Mouse (Mus musculus): ENCODE data around the gene Abcb1b. TPM values are rescaled to one million over a fixed set of nuclear protein-coding genes. Genes with fewer than 3 reads are reported as not detected.
"Not testable (repeated sequence)": the region's sequence is repeated elsewhere in the genome, so short reads cannot be mapped to it uniquely, and the experiment has no call there.

The Abcb1b gene
- total and polyA plus RNA-seq, 2 experiments from 2014 or later: 0.52 to 1.5 TPM

DNA sequence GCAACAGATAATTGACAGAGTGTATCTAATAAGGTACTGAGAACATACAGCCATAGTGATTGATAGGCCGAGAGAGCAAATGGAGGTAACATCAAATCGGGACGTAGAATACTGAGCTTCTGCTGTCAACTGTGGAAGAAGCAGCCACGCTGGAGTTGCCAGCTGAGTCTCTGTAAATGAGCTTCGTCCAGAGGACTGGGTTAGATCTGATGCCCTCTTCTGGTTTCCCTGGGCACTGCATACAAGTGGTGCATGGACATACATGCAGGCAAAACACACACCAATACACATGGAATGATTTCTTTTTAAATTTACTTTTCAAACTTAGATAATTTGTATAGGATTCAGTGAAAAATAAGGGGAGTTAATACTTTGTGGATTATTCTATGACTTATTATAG lies 42.9 kb downstream of the Abcb1b start:
- H3K9ac ChIP-seq: no peak overlapping the region
- no peak overlapping the region for H3K4me3 ChIP-seq (ENCODE audit: low read depth, low read length)
- ATAC-seq (0 out of 2 replicates have a peak, but pooled peaks have one; percentile 51), DNase-seq (peak; percentile 60)
- 28% methylated on average over 5 of the region's 5 CpGs for WGBS
- H3K36me3 ChIP-seq (ENCODE audit: insufficient read depth): no peaks in the 10 kb centered on the region
- no peaks in the 10 kb centered on the region for H3K9me3 ChIP-seq (ENCODE audit: low read length)
- H3K27me3 ChIP-seq (ENCODE audit: insufficient read depth, low read length): no peaks in the 10 kb centered on the region
- no peak overlapping the region for H3K27ac ChIP-seq (ENCODE audit: low read depth, low read length)
- no peak overlapping the region for H3K4me2 ChIP-seq (ENCODE audit: low read depth)
- no peaks in the 10 kb centered on the region for H3K4me1 ChIP-seq (ENCODE audit: insufficient read depth)
- peak; percentile 71 for TF ChIP-seq CTCF (IDR thresholded peaks at IDR 0.05; ENCODE audit: low read depth)

DNA sequence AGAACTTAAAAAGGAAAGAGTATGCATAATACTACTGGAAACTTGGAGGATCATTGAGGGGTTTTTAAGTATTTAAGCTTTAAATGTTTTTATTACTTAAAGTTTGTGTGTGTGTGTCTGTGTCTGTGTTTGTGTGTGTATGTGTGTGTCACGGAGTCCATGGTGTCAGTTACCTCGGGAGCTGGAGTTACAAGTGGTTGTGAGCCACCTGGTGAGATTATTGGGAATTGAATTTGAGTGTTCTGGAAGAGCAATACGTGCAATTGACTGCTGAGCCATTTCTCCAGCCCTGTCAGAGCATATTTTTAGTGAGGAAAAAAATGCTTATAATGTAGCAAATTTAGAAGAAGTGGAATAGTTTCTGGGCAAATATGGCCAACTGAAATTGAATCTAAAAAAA lies 44.9 kb downstream of the Abcb1b start:
- Histone ChIP-seq H3K36me3 (ENCODE audit: insufficient read depth) (no peaks in the 10 kb centered on the region), H3K9me3 (ENCODE audit: low read length) (no peaks in the 10 kb centered on the region), H3K9ac (no peak overlapping the region), H3K4me3 (ENCODE audit: low read depth, low read length) (no peak overlapping the region), H3K4me1 (ENCODE audit: insufficient read depth) (no peaks in the 10 kb centered on the region), H3K27ac (ENCODE audit: low read depth, low read length) (no peak overlapping the region), H3K4me2 (ENCODE audit: low read depth) (no peak overlapping the region), H3K27me3 (ENCODE audit: insufficient read depth, low read length) (no peaks in the 10 kb centered on the region)
- ATAC-seq: no peak
- DNase-seq: no peak
- TF ChIP-seq CTCF (IDR thresholded peaks at IDR 0.05; ENCODE audit: low read depth): peak; percentile 36
- 41% methylated on average over 3 of the region's 3 CpGs for WGBS

DNA sequence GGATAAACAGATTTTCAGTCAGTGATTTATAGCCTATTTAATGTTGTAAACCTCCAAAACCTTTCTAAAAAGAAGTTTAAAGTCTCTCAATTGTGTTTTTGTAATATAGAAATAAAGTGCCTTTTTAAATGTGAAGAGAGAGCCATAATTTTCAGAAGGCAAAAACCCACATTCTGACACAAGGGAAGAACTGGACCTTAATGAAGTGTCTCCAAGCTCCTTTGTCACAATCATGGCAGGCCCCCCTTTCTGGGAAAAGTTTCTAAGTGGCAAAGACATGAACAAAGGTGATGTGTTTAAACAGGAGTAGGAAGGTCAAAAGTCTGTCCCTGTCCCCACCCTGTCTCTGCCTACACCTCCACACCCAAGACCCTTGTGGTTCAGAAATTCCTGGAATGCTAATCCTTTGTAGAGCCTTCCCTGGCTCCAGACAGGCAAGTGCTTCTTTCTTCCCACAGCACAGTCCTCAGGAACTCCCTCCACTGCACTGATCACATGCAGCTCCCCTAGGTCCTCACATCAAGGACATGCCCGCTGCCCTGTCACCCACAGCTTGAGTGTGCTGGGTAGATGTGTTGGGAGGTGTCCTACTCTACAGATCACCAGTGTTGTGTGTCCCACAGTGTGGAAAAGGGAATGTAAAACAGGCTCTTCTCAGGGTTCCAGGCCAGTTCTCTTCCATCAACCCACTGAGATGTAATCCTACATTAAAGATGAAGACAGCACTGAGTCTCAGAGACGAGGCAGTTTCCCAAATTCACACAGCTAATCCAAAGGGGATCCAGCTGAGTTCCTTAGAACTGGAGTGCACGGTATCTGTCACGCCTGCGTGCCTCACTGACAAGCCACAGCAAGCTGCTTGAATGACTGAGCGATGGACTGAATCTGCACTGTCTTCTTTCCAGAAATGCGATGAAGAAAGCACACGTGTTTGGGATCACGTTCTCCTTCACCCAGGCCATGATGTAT lies 50.9 kb downstream of the Abcb1b start:
- not testable (repeated sequence) for H3K4me3 ChIP-seq (ENCODE audit: low read depth, low read length); H3K9ac ChIP-seq; DNase-seq; H3K27me3 ChIP-seq (ENCODE audit: insufficient read depth, low read length); H3K9me3 ChIP-seq (ENCODE audit: low read length); H3K36me3 ChIP-seq (ENCODE audit: insufficient read depth); ATAC-seq; H3K4me1 ChIP-seq (ENCODE audit: insufficient read depth); H3K4me2 ChIP-seq (ENCODE audit: low read depth); H3K27ac ChIP-seq (ENCODE audit: low read depth, low read length)
- WGBS: 40% methylated on average over 4 of the region's 9 CpGs

DNA sequence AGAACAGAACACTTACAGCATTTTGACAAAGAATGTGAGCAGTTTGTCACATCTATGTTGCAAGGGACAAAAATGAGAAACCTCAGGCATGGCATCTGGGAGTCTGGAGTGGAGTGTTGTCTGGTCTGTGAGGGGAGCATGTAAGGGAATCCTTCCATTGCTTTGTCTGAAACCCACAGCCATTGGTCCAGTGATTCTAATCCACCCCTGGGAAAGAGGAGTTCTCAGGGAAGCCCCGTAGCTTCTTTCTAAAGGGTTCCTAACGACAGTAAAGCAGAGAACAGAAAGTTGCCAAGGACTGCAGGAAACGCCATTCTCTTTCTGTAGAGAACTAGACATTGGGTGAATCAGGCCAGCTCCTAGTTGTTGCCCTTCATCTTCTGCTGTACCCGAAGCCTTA lies 52.9 kb downstream of the Abcb1b start:
- Histone ChIP-seq H3K27me3 (ENCODE audit: insufficient read depth, low read length) (no peaks in the 10 kb centered on the region), H3K27ac (ENCODE audit: low read depth, low read length) (no peak overlapping the region), H3K4me2 (ENCODE audit: low read depth) (no peak overlapping the region), H3K4me1 (ENCODE audit: insufficient read depth) (no peaks in the 10 kb centered on the region), H3K9me3 (ENCODE audit: low read length) (no peaks in the 10 kb centered on the region), H3K4me3 (ENCODE audit: low read depth, low read length) (no peak overlapping the region), H3K9ac (no peak overlapping the region), H3K36me3 (ENCODE audit: insufficient read depth) (no peaks in the 10 kb centered on the region)
- TF ChIP-seq CTCF (IDR thresholded peaks at IDR 0.05; ENCODE audit: low read depth): no peak
- DNase-seq (no peak), ATAC-seq (no peak)
- 48% methylated on average over 4 of the region's 4 CpGs for WGBS

DNA sequence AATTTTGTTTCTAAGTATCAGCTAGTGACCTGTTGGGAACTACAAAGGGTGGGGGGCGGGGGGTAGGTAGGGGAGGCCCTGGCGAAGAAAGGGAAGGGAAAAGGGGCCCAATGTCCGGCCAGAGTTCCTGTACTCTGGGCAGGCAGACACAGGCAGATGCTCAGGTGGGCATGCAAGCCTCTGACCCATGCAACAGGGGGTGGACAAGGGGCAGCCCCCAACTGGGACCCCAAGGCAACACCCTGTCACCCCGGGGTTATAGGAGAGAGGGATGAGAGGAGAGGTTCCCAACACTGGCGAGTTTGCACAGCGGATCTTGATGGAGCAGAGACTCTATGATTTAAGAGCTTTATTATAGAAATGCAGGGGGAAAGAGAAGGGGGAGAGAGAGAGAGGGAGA lies 59.3 kb downstream of the Abcb1b start:
- Histone ChIP-seq H3K36me3 (ENCODE audit: insufficient read depth) (no peaks in the 10 kb centered on the region), H3K4me2 (ENCODE audit: low read depth) (no peak overlapping the region), H3K27me3 (ENCODE audit: insufficient read depth, low read length) (no peaks in the 10 kb centered on the region), H3K27ac (ENCODE audit: low read depth, low read length) (no peak overlapping the region), H3K9me3 (ENCODE audit: low read length) (no peaks in the 10 kb centered on the region), H3K4me3 (ENCODE audit: low read depth, low read length) (no peak overlapping the region), H3K9ac (no peak overlapping the region), H3K4me1 (ENCODE audit: insufficient read depth) (no peaks in the 10 kb centered on the region)
- 81% methylated on average over 6 of the region's 6 CpGs for WGBS
- TF ChIP-seq CTCF (IDR thresholded peaks at IDR 0.05; ENCODE audit: low read depth): no peak
- no peak for DNase-seq
- no peak for ATAC-seq

DNA sequence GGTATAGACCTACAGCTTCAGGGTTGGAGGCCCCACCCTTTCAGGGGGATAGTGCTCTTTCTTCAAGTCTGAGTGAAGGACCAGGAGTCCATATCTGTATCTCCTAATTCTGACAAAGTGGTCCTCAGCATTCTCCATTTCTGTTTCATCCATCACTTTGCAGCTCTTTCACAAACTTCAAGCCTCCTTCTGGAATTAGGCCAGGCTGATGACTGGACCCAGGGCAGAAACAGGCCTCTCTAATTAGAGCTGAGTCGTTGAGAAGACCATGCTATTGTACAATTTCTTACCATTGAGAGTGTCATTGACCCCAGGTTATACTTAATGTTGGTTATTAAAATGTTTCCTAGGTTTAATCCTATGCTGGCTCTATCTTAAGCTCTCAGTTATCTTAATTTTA lies 63.9 kb downstream of the Abcb1b start:
- no peak for TF ChIP-seq CTCF (IDR thresholded peaks at IDR 0.05; ENCODE audit: low read depth)
- Histone ChIP-seq H3K27me3 (ENCODE audit: insufficient read depth, low read length) (no peaks in the 10 kb centered on the region), H3K27ac (ENCODE audit: low read depth, low read length) (no peak overlapping the region), H3K4me1 (ENCODE audit: insufficient read depth) (no peaks in the 10 kb centered on the region), H3K4me3 (ENCODE audit: low read depth, low read length) (no peak overlapping the region), H3K4me2 (ENCODE audit: low read depth) (no peak overlapping the region), H3K9ac (no peak overlapping the region), H3K9me3 (ENCODE audit: low read length) (no peaks in the 10 kb centered on the region), H3K36me3 (ENCODE audit: insufficient read depth) (no peaks in the 10 kb centered on the region)
- no peak for DNase-seq
- 55% methylated on average over 1 of the region's 1 CpGs for WGBS
- no peak for ATAC-seq

DNA sequence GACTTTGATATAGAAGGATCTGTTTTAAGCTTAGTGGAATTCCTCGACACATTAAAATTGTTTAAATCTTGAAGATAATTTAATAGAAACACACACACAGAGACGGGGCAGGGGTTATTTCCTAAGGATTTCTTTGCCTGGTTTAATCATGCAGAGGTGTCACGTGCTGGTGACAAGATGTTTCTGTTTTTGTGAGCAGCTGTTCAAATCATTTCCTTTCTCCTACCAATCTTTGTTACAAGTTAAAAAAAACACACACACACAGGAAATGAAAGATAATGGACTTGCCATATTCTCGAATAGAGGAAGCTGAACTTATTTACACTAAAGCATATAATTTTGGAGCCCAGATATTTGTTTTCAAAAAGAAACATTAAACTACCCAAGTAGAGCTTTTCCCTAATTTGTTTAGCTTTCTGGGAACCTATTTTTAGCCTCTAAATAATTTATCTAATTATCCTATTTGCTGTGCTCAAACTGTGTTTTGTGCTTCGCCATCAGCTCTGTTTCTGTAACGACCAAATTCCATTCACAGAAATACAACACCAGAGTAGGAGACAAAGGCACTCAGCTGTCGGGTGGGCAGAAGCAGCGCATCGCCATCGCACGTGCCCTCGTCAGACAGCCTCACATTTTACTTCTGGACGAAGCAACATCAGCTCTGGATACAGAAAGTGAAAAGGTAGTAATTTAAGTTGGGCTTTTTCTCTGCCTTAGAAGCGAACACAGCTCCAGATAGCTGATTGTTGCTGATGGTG lies 65.8 kb downstream of the Abcb1b start:
- H3K4me3 ChIP-seq (ENCODE audit: low read depth, low read length): no peak overlapping the region
- no peaks in the 10 kb centered on the region for H3K9me3 ChIP-seq (ENCODE audit: low read length)
- no peaks in the 10 kb centered on the region for H3K27me3 ChIP-seq (ENCODE audit: insufficient read depth, low read length)
- H3K36me3 ChIP-seq (ENCODE audit: insufficient read depth): no peaks in the 10 kb centered on the region
- 31% methylated on average over 14 of the region's 14 CpGs for WGBS
- no peak overlapping the region for H3K27ac ChIP-seq (ENCODE audit: low read depth, low read length)
- H3K4me2 ChIP-seq (ENCODE audit: low read depth): no peak overlapping the region
- DNase-seq: peak; percentile 21
- H3K9ac ChIP-seq: no peak overlapping the region
- ATAC-seq: peak; percentile 57
- no peak for TF ChIP-seq CTCF (IDR thresholded peaks at IDR 0.05; ENCODE audit: low read depth)
- no peaks in the 10 kb centered on the region for H3K4me1 ChIP-seq (ENCODE audit: insufficient read depth)

DNA sequence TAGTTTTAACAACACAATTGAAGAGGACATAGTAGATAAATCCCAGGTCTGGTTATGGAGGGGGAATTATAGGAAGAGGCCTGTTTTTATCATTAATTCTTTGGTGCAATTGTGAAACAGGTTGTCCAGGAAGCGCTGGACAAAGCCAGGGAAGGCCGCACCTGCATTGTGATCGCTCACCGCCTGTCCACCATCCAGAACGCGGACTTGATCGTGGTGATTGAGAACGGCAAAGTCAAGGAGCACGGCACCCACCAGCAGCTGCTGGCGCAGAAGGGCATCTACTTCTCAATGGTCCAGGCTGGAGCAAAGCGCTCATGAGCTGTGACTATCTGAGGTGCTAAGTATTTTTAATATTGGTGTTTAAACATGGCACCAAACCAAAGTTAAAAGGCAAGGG lies 67.7 kb downstream of the Abcb1b start:
- H3K27me3 ChIP-seq (ENCODE audit: insufficient read depth, low read length); ATAC-seq; H3K9ac ChIP-seq; DNase-seq; H3K9me3 ChIP-seq (ENCODE audit: low read length); H3K4me1 ChIP-seq (ENCODE audit: insufficient read depth); H3K4me2 ChIP-seq (ENCODE audit: low read depth); H3K4me3 ChIP-seq (ENCODE audit: low read depth, low read length); H3K27ac ChIP-seq (ENCODE audit: low read depth, low read length); H3K36me3 ChIP-seq (ENCODE audit: insufficient read depth): not testable (repeated sequence)
- 96% methylated on average over 11 of the region's 11 CpGs for WGBS

Data from forebrain, postnatal 0 days (tissue).